Mouse (Mus musculus) hindbrain, embryonic 13.5 days (tissue): Measurements from ENCODE around the gene Ugt1a6a. TPM values are rescaled to one million over a fixed set of nuclear protein-coding genes. Genes with fewer than 3 reads are reported as not detected.
"Not testable (repeated sequence)": the region's sequence is repeated elsewhere in the genome, so short reads cannot be mapped to it uniquely, and the experiment has no call there.

Source experiments
- ATAC-seq: fragments of 200-750 bp; cut with Nextera tagmentation; 2 replicates; pipeline ENCODE4 v1.8.0; 2017; ENCODE audit warnings: moderate TSS enrichment; ENCODE audit not compliant: low FRiP score
- H3K27ac ChIP-seq: fragments of 300-500 bp; sonication (generic); 2 replicates; pipeline ENCODE4 v1.5.1; 2015; ENCODE audit warnings: inconsistent platforms, mild to moderate bottlenecking, moderate library complexity
- H3K27me3 ChIP-seq: fragments of 300-500 bp; sonication (generic); 2 replicates; pipeline ENCODE4 v1.6.1; 2015; ENCODE audit warnings: mild to moderate bottlenecking, inconsistent platforms
- H3K36me3 ChIP-seq: fragments of 300-500 bp; sonication (generic); 2 replicates; pipeline ENCODE4 v1.6.1; 2015; ENCODE audit warnings: mild to moderate bottlenecking, inconsistent platforms
- H3K4me1 ChIP-seq: fragments of 300-500 bp; sonication (generic); replicated peaks from 2 replicates; pipeline ENCODE4 v1.6.1; 2015; ENCODE audit warnings: inconsistent platforms
- H3K4me2 ChIP-seq: fragments of 300-500 bp; sonication (generic); 2 replicates; pipeline ENCODE4 v1.6.1; 2015; ENCODE audit warnings: inconsistent platforms, mild to moderate bottlenecking, moderate library complexity
- H3K4me3 ChIP-seq: fragments of 300-500 bp; sonication (generic); 2 replicates; pipeline ENCODE4 v1.5.1; 2015; ENCODE audit warnings: mild to moderate bottlenecking, inconsistent platforms
- H3K9ac ChIP-seq: fragments of 300-500 bp; sonication (generic); 2 replicates; pipeline ENCODE4 v1.6.1; 2015; ENCODE audit warnings: mild to moderate bottlenecking, inconsistent platforms
- H3K9me3 ChIP-seq: fragments of 300-500 bp; sonication (generic); 2 replicates; pipeline ENCODE4 v1.6.1; 2016; ENCODE audit warnings: inconsistent platforms
- WGBS: fragments of 180-500 bp; shearing (Covaris S2); methylation state at CpG from one replicate; pipeline ENCODE4 v1.1.7; 2015; 5-methylcytosine and 5-hydroxymethylcytosine counted together
- polyA plus RNA-seq: library from polyadenylated mRNA; unstranded; fragments of >200 nt; fragmentation: Nextera tagmentation; extraction: Ambion mirVana; gene quantifications from 2 replicates; pipeline ENCODE4 v1.2.1, GENCODE M21; 2015

Ugt1a6a gene
- polyA plus RNA-seq, 1 experiment from 2014 or later = 3.4 TPM

DNA sequence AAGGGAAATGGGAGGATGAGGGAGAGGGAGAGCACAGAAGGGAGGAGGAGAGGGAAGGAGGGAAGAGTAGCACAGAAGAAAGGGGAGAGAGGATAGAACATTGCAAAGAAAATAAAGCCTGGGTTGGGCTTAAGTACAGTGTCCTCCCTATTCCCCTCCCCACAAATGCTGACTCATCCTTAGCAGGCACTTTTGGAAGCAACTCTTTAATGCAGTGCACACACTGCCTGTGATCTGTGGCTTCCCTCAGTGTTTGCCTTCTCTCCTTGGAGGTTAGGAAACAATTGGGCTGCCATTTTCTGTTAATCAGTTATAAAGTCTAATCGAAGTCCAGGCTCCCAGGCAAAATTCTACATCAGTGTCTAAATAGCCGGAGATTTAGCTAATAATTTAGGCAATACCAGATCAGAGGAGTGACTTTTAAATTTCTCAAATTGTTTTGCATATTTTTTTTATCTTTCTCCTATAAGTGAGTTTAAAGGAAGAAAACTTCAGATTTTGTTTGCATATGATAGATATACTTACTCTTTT is 25.5 kb upstream of the Ugt1a6a start:
- H3K36me3 ChIP-seq, H3K27ac ChIP-seq, H3K4me2 ChIP-seq, ATAC-seq, H3K4me1 ChIP-seq, H3K27me3 ChIP-seq, H3K4me3 ChIP-seq, H3K9me3 ChIP-seq, H3K9ac ChIP-seq: not testable (repeated sequence)
- 67% methylated on average over 2 of the region's 2 CpGs for WGBS

DNA sequence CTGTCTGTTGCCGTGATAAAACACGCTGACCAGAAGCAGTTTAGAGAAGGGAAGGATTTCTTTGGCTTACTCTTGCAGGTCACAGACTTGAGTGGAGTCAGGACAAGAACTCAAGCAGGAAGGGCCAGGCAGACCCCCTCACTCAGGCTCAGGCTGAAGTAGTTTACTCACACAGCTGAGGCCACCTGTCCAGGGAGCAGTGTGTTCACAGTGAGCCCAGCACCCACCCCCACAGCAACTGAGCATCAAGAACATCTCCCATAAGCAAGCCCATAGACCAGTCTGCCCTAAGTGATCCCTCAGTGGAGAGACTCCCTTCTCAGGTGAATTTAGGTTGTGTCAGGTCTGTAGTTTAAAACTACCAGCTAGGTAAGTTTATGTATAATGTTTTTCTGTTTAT is 25.0 kb upstream of the Ugt1a6a start:
- not testable (repeated sequence) for H3K27ac ChIP-seq, H3K9me3 ChIP-seq, H3K4me3 ChIP-seq, H3K4me2 ChIP-seq, H3K4me1 ChIP-seq, H3K9ac ChIP-seq, ATAC-seq, H3K36me3 ChIP-seq, H3K27me3 ChIP-seq
- 86% methylated on average over 2 of the region's 2 CpGs for WGBS

DNA sequence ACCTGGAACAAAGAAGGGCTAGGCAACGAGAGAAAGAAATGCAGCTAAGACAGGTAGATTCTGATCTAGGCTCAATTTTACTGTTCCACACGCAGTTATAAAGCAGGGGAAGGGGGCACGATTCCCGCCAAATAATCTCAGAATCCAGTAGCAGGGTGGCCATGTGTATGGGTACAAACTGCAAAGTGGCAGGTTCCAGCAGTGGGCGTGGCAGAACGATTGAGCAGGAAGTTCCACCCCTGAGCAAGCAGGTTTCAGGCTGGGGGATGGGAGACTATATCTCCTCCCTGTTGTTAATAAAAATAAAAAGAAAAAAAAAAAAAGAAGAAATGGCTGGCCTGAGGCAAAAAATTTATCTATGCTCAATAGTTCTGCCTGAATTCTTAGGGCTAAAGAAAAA is 21.8 kb upstream of the Ugt1a6a start:
- not testable (repeated sequence) for H3K9me3 ChIP-seq, H3K27me3 ChIP-seq, H3K36me3 ChIP-seq, H3K27ac ChIP-seq, H3K4me2 ChIP-seq, H3K4me1 ChIP-seq, H3K9ac ChIP-seq, H3K4me3 ChIP-seq, ATAC-seq
- WGBS = 90% methylated on average over 6 of the region's 6 CpGs

DNA sequence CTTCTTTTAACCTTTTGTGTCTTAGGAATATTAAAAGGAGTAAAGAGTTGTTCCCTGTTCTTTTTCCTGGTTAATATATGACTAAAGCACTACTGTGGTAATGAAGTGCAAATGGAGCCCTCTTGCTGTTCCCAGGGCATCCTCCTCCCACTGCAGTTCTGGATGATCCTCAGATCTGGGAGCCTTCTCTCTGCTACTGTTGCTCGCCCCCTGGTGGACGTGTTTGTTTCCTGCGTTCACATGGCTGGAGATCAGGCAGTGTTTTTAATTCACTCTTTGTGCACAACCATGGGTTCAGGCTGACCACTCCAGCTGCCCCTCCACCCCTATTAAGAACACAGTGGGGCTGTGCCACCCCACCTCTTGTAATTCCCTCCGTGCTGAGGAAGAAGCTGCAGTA is 14.1 kb upstream of the Ugt1a6a start:
- H3K4me3 ChIP-seq, H3K9me3 ChIP-seq, ATAC-seq, H3K27ac ChIP-seq, H3K36me3 ChIP-seq, H3K27me3 ChIP-seq, H3K4me1 ChIP-seq, H3K4me2 ChIP-seq, H3K9ac ChIP-seq: not testable (repeated sequence)
- 19% methylated on average over 4 of the region's 4 CpGs for WGBS

DNA sequence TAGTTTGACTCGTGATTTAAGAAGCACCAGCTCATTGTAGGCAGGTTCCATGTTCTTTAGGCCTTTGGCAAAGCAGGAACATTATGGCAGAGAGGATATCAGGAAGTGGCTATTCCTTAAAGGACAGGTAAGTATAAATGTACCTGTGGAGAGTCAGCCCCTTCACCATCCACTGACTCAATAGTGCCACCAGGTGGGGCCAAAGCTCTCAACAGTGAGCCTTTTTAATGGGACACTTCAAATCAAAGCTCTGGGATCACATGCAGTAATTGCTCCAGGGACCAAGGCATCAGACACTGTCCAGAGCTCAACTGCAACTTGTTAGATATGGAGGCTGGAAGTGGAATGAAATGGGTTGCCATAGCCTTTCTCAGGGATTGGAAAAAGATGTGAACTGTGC is 13.1 kb upstream of the Ugt1a6a start:
- H3K27ac ChIP-seq, H3K4me3 ChIP-seq, H3K4me2 ChIP-seq, H3K9me3 ChIP-seq, H3K9ac ChIP-seq, H3K4me1 ChIP-seq, ATAC-seq, H3K36me3 ChIP-seq, H3K27me3 ChIP-seq: not testable (repeated sequence)
- no CpG with 5 or more reads among the region's 1 CpGs for WGBS

DNA sequence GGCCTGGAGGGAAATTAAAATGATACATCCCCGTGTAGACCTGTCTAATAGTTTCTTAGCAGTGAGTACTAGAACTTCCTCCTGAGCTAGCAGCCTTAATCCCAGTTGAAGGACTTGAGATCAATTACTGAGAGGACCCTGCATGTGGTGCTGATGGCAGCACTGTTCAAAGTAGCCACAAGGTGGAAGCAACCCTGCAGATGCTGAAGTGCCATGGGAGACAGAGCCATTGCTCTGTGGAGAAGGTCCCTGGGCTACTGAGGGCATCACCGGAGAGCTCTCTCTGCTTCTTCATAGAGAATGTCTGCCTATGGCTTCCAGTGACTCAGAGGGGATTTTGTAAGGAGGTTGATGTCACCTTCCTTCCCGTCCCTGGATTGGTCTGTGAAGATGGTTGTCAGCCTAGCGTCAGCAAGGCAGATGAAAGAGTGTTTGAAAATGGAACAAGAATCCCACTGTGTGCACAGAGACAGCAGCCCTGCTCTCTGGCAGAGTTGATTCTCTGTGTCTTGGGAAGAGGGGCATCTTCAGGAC is 8.7 kb upstream of the Ugt1a6a start:
- H3K36me3 ChIP-seq, ATAC-seq, H3K9me3 ChIP-seq, H3K27me3 ChIP-seq, H3K27ac ChIP-seq, H3K4me2 ChIP-seq, H3K4me1 ChIP-seq, H3K4me3 ChIP-seq, H3K9ac ChIP-seq: not testable (repeated sequence)
- 83% methylated on average over 4 of the region's 4 CpGs for WGBS

DNA sequence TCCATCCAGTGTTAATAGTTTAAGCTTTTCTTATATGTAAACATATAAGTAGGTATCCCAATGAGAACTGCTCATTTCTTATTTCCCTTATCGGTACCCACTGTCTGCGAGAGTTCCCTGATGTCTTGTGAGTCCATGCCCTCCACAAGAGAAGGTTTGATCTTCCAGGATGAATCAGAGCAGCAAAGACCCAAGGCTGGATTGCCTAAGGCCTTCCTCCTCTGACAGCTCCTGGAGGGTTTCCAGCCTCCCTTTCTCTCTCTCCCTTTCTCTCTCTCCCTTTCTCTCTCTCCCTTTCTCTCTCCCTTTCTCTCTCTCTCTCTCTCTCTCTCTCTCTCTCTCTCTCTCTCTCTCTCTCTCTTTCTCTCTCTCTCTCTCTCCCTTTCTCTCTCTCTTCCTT is 5.5 kb upstream of the Ugt1a6a start:
- H3K27ac ChIP-seq, H3K4me3 ChIP-seq, H3K9me3 ChIP-seq, H3K4me1 ChIP-seq, H3K36me3 ChIP-seq, H3K27me3 ChIP-seq, H3K9ac ChIP-seq, H3K4me2 ChIP-seq, ATAC-seq: not testable (repeated sequence)
- 83% methylated on average over 2 of the region's 2 CpGs for WGBS

DNA sequence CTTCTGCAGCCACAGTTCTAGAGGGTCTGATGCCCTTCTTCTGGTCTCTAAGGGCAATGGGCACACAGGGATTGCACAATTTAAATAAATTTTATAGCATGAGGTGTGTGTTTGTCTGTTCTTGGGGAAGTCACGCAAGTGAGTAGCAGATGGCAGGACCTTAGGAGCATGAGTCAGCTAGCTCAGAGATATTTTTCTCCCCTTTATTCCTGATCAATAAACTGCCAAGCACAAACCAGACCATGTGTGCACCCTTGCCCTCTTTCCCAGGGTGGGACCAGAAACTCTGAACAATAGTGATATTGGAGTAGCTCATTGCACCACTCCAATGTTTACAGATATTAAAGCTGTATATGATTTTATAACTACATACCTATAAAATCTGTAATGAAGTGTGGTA is 4.4 kb upstream of the Ugt1a6a start:
- H3K4me2 ChIP-seq, H3K4me1 ChIP-seq, H3K9ac ChIP-seq, H3K27me3 ChIP-seq, ATAC-seq, H3K27ac ChIP-seq, H3K4me3 ChIP-seq, H3K9me3 ChIP-seq, H3K36me3 ChIP-seq: not testable (repeated sequence)
- WGBS = 90% methylated on average over 1 of the region's 1 CpGs

DNA sequence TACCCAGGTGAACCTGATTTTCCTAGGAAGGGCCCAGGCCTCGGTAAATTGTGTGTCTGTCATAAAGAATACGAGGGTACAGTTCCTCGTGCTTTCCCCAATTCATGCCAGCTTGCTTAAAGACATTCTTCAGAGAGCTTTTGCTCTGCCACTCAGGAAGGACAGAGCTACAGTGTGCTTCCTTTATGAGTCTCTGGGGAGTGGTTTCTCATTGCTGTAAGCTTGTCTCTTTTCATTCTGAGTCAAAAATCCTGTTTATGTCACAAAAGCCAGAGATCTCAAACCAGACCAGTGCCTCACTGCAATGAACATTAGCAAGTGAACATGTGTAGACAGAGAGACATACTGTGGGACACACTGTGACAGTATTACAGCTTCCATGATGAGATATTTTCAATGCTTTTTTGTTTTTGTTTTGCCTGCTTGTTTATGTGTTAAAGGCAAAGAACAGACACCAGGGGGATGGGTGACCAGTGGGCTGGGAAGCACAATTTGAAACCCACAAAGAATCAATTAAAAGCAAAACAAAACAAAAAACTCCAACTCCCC is 627 bp upstream of the Ugt1a6a start:
- 58% methylated on average over 3 of the region's 3 CpGs for WGBS
- Histone ChIP-seq H3K9ac (no peak overlapping the region), H3K4me3 (no peak overlapping the region), H3K9me3 (no peaks in the 10 kb centered on the region), H3K27ac (peak overlapping the region; percentile 67), H3K4me2 (no peak overlapping the region), H3K27me3 (no peaks in the 10 kb centered on the region), H3K36me3 (no peaks in the 10 kb centered on the region), H3K4me1 (peaks cover 7% of the 10 kb centered on the region; the same call in 1 of the 2 replicates)
- peak; percentile 57 for ATAC-seq

DNA sequence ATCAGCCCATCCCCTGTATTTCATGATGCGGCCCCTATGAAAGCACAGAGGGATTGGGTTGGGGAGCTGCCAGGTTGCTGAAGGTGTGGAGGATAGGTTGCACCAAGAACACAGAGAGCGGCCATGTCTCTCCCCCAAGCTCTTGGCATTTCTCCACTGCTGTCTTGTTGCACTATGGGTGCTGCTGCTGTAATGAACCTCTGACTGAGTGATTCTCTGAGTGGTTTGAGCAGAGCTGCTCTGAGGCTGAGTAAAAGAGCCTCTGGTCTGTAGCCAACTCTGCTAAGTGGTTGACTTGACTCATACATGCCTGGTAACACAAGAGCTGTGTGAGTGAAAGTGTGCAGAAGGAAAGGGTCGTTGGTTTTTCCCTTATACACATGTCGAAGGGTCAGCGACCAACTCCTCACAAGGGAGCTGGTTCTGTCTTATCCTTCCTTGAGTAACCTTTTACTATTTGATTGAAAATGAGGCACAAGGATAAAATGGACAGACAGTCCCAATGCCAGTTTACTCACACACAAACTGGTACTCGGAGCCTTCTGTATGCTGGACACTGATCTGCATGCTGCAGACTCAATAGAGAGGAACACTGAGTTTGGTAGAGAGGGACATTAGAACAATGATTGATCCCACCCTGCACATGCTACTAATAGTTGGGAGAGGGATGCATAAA is 758 bp downstream of the Ugt1a6a start:
- not testable (repeated sequence) for H3K27ac ChIP-seq, H3K36me3 ChIP-seq, H3K4me1 ChIP-seq, H3K4me2 ChIP-seq, ATAC-seq, H3K4me3 ChIP-seq, H3K27me3 ChIP-seq, H3K9me3 ChIP-seq, H3K9ac ChIP-seq
- WGBS = 87% methylated on average over 6 of the region's 6 CpGs

DNA sequence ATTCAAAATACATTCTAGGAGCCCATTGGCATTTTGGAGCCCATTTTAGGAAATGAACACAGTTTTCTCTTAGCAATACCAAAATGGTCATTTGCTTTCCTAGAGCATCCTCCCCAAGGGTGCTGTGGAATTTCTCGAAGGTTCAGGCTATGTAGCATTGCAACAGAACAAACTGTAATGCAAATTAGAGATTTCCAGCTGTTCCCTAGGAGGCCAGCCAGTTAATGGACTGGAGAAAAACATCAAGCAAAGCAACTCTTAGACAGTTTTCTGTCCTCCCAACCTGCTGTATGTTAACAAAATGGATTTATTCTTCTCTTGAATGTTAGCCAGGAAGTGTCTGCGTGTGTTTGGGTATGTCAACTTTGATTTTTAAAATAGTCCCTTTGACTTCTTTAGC is 2.0 kb downstream of the Ugt1a6a start:
- H3K9ac ChIP-seq = no peak overlapping the region
- no peaks in the 10 kb centered on the region for H3K9me3 ChIP-seq
- H3K27me3 ChIP-seq = no peaks in the 10 kb centered on the region
- 71% methylated on average over 2 of the region's 2 CpGs for WGBS
- no peak overlapping the region for H3K4me2 ChIP-seq
- peaks cover 7% of the 10 kb centered on the region; the same call in 1 of the 2 replicates for H3K4me1 ChIP-seq
- ATAC-seq = no peak
- H3K4me3 ChIP-seq = no peak overlapping the region
- H3K27ac ChIP-seq = no peak overlapping the region
- no peaks in the 10 kb centered on the region for H3K36me3 ChIP-seq

DNA sequence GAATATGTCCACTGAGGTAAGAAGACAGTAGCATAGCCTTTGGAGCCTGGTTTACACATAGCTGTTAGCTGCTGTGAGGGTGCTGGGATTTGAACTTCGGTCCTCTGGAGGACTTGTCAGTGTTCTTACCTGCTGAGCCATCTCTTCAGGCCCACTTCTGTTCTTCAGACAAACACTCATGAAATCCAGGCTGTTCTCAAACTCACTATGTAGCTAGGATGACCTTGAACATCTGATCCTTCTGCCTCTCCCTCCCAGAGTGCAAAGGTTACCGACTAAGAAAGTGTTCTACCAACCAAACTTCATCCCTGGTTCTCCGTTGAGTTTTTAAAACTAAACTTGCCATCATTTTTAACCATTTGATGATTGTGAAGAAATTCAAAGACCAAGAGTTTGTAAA is 2.7 kb downstream of the Ugt1a6a start:
- H3K36me3 ChIP-seq = no peaks in the 10 kb centered on the region
- H3K9ac ChIP-seq = no peak overlapping the region
- WGBS = 94% methylated on average over 3 of the region's 3 CpGs
- peaks cover 7% of the 10 kb centered on the region; the same call in 1 of the 2 replicates for H3K4me1 ChIP-seq
- no peaks in the 10 kb centered on the region for H3K9me3 ChIP-seq
- no peaks in the 10 kb centered on the region for H3K27me3 ChIP-seq
- no peak overlapping the region for H3K4me2 ChIP-seq
- H3K27ac ChIP-seq = no peak overlapping the region
- H3K4me3 ChIP-seq = no peak overlapping the region
- no peak for ATAC-seq

DNA sequence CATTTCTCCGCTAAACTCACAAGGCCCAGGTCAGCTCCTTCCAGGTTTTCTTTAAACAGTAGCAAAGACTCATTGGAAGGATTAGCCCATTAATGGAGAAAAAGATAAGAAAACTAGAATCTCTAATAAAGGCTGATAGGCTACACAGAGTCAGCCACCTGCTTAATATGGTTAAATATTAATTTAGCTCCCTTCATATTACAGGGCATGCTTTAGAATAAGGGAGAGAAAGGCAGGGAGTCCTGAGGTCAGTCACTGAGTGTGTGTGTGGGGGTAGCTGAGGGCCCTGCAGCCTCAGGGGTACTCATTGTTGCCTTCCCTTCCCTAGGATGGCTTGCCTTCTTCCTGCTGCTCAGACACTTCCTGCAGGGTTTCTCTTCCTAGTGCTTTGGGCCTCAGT is 3.5 kb downstream of the Ugt1a6a start:
- no peak overlapping the region for H3K27ac ChIP-seq
- no peaks in the 10 kb centered on the region for H3K27me3 ChIP-seq
- no peak overlapping the region for H3K9ac ChIP-seq
- ATAC-seq = no peak
- H3K36me3 ChIP-seq = no peaks in the 10 kb centered on the region
- WGBS = 91% methylated on average over 1 of the region's 1 CpGs
- no peaks in the 10 kb centered on the region for H3K9me3 ChIP-seq
- peaks cover 7% of the 10 kb centered on the region; the same call in 1 of the 2 replicates for H3K4me1 ChIP-seq
- H3K4me2 ChIP-seq = no peak overlapping the region
- H3K4me3 ChIP-seq = no peak overlapping the region
